Comparison of ENCODE assay signal across 10 mouse cellular contexts in the genomic region with DNA sequence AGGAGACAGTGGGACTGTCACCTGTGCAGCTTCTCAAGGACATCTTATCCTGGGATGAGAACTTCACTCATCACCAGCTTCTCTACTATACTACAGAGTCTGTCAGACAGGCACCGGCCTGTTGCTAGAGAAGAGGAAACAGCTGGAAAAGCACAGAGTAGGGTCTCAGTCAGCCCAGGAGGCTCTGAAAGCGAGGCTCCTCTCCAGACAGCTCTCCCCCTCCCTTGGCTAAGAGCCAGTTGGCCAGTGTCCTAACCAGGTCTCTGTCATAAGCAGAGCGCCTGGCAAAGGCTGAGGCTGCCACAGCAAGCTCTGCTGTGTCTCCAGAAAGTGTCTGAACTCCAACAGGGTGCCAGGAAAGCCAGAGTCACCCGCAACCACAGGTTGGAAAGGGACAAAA. TPM values are rescaled to one million over a fixed set of nuclear protein-coding genes. Genes with fewer than 3 reads are reported as not detected.
DNase-seq lines count a peak whose midpoint lies in the region; ATAC-seq and TF ChIP-seq lines count a peak whose summit lies in the region.
"Had no signal": no experiment of that assay in that cellular context is flagged by ENCODE, and none has a peak within 500 bp of the region (broad histone marks: within the 10 kb centered on the region; RNA-seq: fewer than 3 reads in every experiment).

No protein-coding gene starts in this region.

- H3K4me3 ChIP-seq in intestine, embryonic 14.5 days (ENCODE audit: low read depth, low read length) = no peak overlapping the region
- H3K4me3 ChIP-seq in intestine, postnatal 0 days (ENCODE audit: low read depth, low read length) = no peak overlapping the region
- H3K4me3 ChIP-seq in neural tube, embryonic 13.5 days = no peak overlapping the region
- no peak overlapping the region for H3K4me3 ChIP-seq in forebrain, embryonic 14.5 days (ENCODE audit: low read depth, low read length)
- no peak overlapping the region for H3K4me3 ChIP-seq in limb, embryonic 14.5 days (replicated peaks; ENCODE audit: low read length)

- H3K9me3 ChIP-seq in intestine, embryonic 14.5 days (ENCODE audit: control insufficient read depth, low read length) = no peaks in the 10 kb centered on the region
- H3K9me3 ChIP-seq in intestine, postnatal 0 days (ENCODE audit: control insufficient read depth) = no peaks in the 10 kb centered on the region
- H3K9me3 ChIP-seq in neural tube, embryonic 13.5 days = no peaks in the 10 kb centered on the region
- H3K9me3 ChIP-seq in forebrain, embryonic 14.5 days (replicated peaks; ENCODE audit: control insufficient read depth, low read length) = no peaks in the 10 kb centered on the region
- no peaks in the 10 kb centered on the region for H3K9me3 ChIP-seq in limb, embryonic 14.5 days (ENCODE audit: control insufficient read depth, low read length)

- no peak overlapping the region for H3K9ac ChIP-seq in intestine, embryonic 14.5 days (ENCODE audit: low read length)
- no peak overlapping the region for H3K9ac ChIP-seq in intestine, postnatal 0 days (ENCODE audit: low read depth, low read length)
- no peak overlapping the region for H3K9ac ChIP-seq in neural tube, embryonic 13.5 days
- no peak overlapping the region; the same call in 1 of the 2 replicates for H3K9ac ChIP-seq in forebrain, embryonic 14.5 days (ENCODE audit: low read length)
- H3K9ac ChIP-seq in limb, embryonic 14.5 days (ENCODE audit: low read depth, low read length, severe bottlenecking) = no peak overlapping the region

- no peak for TF ChIP-seq CTCF in intestine, postnatal 0 days (IDR thresholded peaks at IDR 0.05; ENCODE audit: low read depth)

- peak; percentile 79 for DNase-seq in intestine, embryonic 14.5 days (ENCODE audit: low spot score)
- DNase-seq in neural tube, embryonic 10.5 days (ENCODE audit: extremely low spot score, low spot score) = no peak
- peak; percentile 77 for DNase-seq in forebrain, embryonic 14.5 days (ENCODE audit: low spot score)
- peak; percentile 59 for DNase-seq in limb, embryonic 14.5 days (ENCODE audit: low spot score)
- no peak for DNase-seq in urinary bladder, postnatal 36 days (ENCODE audit: low spot score in 2 of 2)
- DNase-seq: cerebellum, adult 9-10 months; thymus, postnatal 36 days had no signal

- 0 out of 2 replicates have a peak, but pooled peaks have one; percentile 51 for ATAC-seq in intestine, embryonic 14.5 days (replicated peaks; ENCODE audit: low FRiP score, low TSS enrichment, low read depth)
- no peak for ATAC-seq in intestine, postnatal 0 days
- 0 out of 2 replicates have a peak, but pooled peaks have one; percentile 42 for ATAC-seq in neural tube, embryonic 13.5 days (ENCODE audit: low read depth)
- peak; percentile 57 for ATAC-seq in forebrain, embryonic 14.5 days
- peak; percentile 33; the same call in 1 of the 2 replicates for ATAC-seq in limb, embryonic 14.5 days (ENCODE audit: low FRiP score, low read depth)
- no peak for ATAC-seq in megakaryocyte progenitor cell, adult 5-6 weeks (replicated peaks; ENCODE audit: poor library complexity)

- no peak for TF ChIP-seq POLR2A in limb, embryonic 14.5 days (IDR thresholded peaks at IDR 0.05; ENCODE audit: borderline replicate concordance, extremely low read depth, insufficient read depth, insufficient read length)

- no peaks in the 10 kb centered on the region for H3K36me3 ChIP-seq in intestine, embryonic 14.5 days (ENCODE audit: control insufficient read depth, insufficient read depth, low read length)
- no peaks in the 10 kb centered on the region for H3K36me3 ChIP-seq in intestine, postnatal 0 days (ENCODE audit: control insufficient read depth, insufficient read depth)
- no peaks in the 10 kb centered on the region for H3K36me3 ChIP-seq in neural tube, embryonic 13.5 days
- H3K36me3 ChIP-seq in forebrain, embryonic 14.5 days (ENCODE audit: control insufficient read depth, insufficient read depth, low read length) = no peaks in the 10 kb centered on the region
- H3K36me3 ChIP-seq in limb, embryonic 14.5 days (ENCODE audit: control insufficient read depth, insufficient read depth, low read length) = peaks cover 11% of the 10 kb centered on the region; the same call in 1 of the 2 replicates

- peaks cover 43% of the 10 kb centered on the region for H3K4me1 ChIP-seq in intestine, embryonic 14.5 days (replicated peaks; ENCODE audit: control insufficient read depth, insufficient read depth, low read length)
- H3K4me1 ChIP-seq in intestine, postnatal 0 days (replicated peaks; ENCODE audit: control insufficient read depth, insufficient read depth, low read length) = peaks cover 5% of the 10 kb centered on the region; the same call in 1 of the 2 replicates
- peaks cover 70% of the 10 kb centered on the region for H3K4me1 ChIP-seq in neural tube, embryonic 13.5 days (replicated peaks)
- peaks cover 24% of the 10 kb centered on the region for H3K4me1 ChIP-seq in forebrain, embryonic 14.5 days (ENCODE audit: control insufficient read depth, insufficient read depth, low read length)
- H3K4me1 ChIP-seq in limb, embryonic 14.5 days (ENCODE audit: control insufficient read depth, insufficient read depth, low read length) = peaks cover 33% of the 10 kb centered on the region

- no peaks in the 10 kb centered on the region for H3K27me3 ChIP-seq in intestine, embryonic 14.5 days (replicated peaks; ENCODE audit: control insufficient read depth, insufficient read depth, low read length)
- H3K27me3 ChIP-seq in intestine, postnatal 0 days (replicated peaks; ENCODE audit: control insufficient read depth, insufficient read depth, low read length) = no peaks in the 10 kb centered on the region
- H3K27me3 ChIP-seq in neural tube, embryonic 13.5 days = no peaks in the 10 kb centered on the region
- no peaks in the 10 kb centered on the region for H3K27me3 ChIP-seq in forebrain, embryonic 14.5 days (replicated peaks; ENCODE audit: control insufficient read depth, insufficient read depth, low read length)
- H3K27me3 ChIP-seq in limb, embryonic 14.5 days (ENCODE audit: control insufficient read depth, insufficient read depth, low read length) = no peaks in the 10 kb centered on the region

- peak overlapping the region; percentile 6 for H3K27ac ChIP-seq in intestine, embryonic 14.5 days (ENCODE audit: low read depth)
- H3K27ac ChIP-seq in intestine, postnatal 0 days (ENCODE audit: low read depth, low read length) = no peak overlapping the region
- H3K27ac ChIP-seq in neural tube, embryonic 13.5 days (replicated peaks) = peak overlapping the region; percentile 23; the same call in 1 of the 2 replicates
- no peak overlapping the region for H3K27ac ChIP-seq in forebrain, embryonic 14.5 days (ENCODE audit: low read depth, low read length)
- H3K27ac ChIP-seq in limb, embryonic 14.5 days (replicated peaks; ENCODE audit: low read depth, low read length) = no peak overlapping the region

- WGBS in intestine, embryonic 14.5 days = 37% methylated on average over 4 of the region's 4 CpGs
- WGBS in intestine, postnatal 0 days = 56% methylated on average over 4 of the region's 4 CpGs
- 49% methylated on average over 4 of the region's 4 CpGs for WGBS in neural tube, embryonic 13.5 days
- WGBS in forebrain, embryonic 14.5 days = 46% methylated on average over 4 of the region's 4 CpGs
- 57% methylated on average over 4 of the region's 4 CpGs for WGBS in limb, embryonic 14.5 days

- 0 out of 2 replicates have a peak overlapping the region, but pooled peaks have one; percentile 7 for H3K4me2 ChIP-seq in intestine, embryonic 14.5 days (ENCODE audit: low read length)
- H3K4me2 ChIP-seq in intestine, postnatal 0 days (replicated peaks; ENCODE audit: low read depth) = no peak overlapping the region
- H3K4me2 ChIP-seq in neural tube, embryonic 13.5 days = no peak overlapping the region
- no peak overlapping the region for H3K4me2 ChIP-seq in forebrain, embryonic 14.5 days (ENCODE audit: low read length)
- no peak overlapping the region for H3K4me2 ChIP-seq in limb, embryonic 14.5 days (replicated peaks; ENCODE audit: low read depth, low read length, severe bottlenecking)

RNA-seq across cellular contexts. Expression of gene Cep295nl, which starts 3.4 kb away (rescaled TPM):
- polyA plus RNA-seq in intestine, embryonic 14.5 days (2014; fragmentation: Nextera tagmentation; extraction: Ambion mirVana) = 0.61 and 0.69 TPM in 2 replicates
- 0.12 TPM in 2 replicates for polyA plus RNA-seq in intestine, postnatal 0 days (2015; fragmentation: Nextera tagmentation; extraction: Ambion mirVana)
- polyA plus RNA-seq in neural tube, embryonic 13.5 days (2015; fragmentation: Nextera tagmentation; extraction: Ambion mirVana) = 0.13 TPM in 1 of 2 replicates, not detected in the other
- 0.11 TPM in 2 replicates for polyA plus RNA-seq in forebrain, embryonic 14.5 days (2014; fragmentation: Nextera tagmentation; extraction: Ambion mirVana)
- 0.69 and 0.85 TPM in 2 replicates for polyA plus RNA-seq in limb, embryonic 14.5 days (2012; rRNA removed)
- 1.3 and 1.6 TPM in 2 replicates for polyA plus RNA-seq in limb, embryonic 14.5 days (2014; fragmentation: Nextera tagmentation; extraction: Ambion mirVana)
- total RNA-seq in megakaryocyte progenitor cell, adult 5-6 weeks (2015) = 0.22 TPM in 1 of 2 replicates, not detected in the other
- total RNA-seq in megakaryocyte progenitor cell, adult 5-6 weeks (2017) = 0.54 TPM in 1 of 2 replicates, not detected in the other

RNA-seq across cellular contexts. Expression of gene Timp2, which starts 9.8 kb away (rescaled TPM):
- polyA plus RNA-seq in intestine, embryonic 14.5 days (2014; fragmentation: Nextera tagmentation; extraction: Ambion mirVana) = 80.9 and 83.9 TPM in 2 replicates
- 38.9 TPM in 2 replicates for polyA plus RNA-seq in intestine, postnatal 0 days (2015; fragmentation: Nextera tagmentation; extraction: Ambion mirVana)
- polyA plus RNA-seq in neural tube, embryonic 13.5 days (2015; fragmentation: Nextera tagmentation; extraction: Ambion mirVana) = 56.4 and 57.5 TPM in 2 replicates
- polyA plus RNA-seq in forebrain, embryonic 14.5 days (2014; fragmentation: Nextera tagmentation; extraction: Ambion mirVana) = 62.9 and 71.7 TPM in 2 replicates
- polyA plus RNA-seq in limb, embryonic 14.5 days (2012; rRNA removed) = 175 and 202 TPM in 2 replicates
- 202 and 223 TPM in 2 replicates for polyA plus RNA-seq in limb, embryonic 14.5 days (2014; fragmentation: Nextera tagmentation; extraction: Ambion mirVana)
- 7.4 and 9.5 TPM in 2 replicates for total RNA-seq in megakaryocyte progenitor cell, adult 5-6 weeks (2015)
- 9.7 and 10.1 TPM in 2 replicates for total RNA-seq in megakaryocyte progenitor cell, adult 5-6 weeks (2017)

RNA-seq across cellular contexts. Expression of gene Usp36, which starts 55.6 kb away (rescaled TPM):
- 18.1 and 18.8 TPM in 2 replicates for polyA plus RNA-seq in intestine, embryonic 14.5 days (2014; fragmentation: Nextera tagmentation; extraction: Ambion mirVana)
- polyA plus RNA-seq in intestine, postnatal 0 days (2015; fragmentation: Nextera tagmentation; extraction: Ambion mirVana) = 6.0 and 6.1 TPM in 2 replicates
- 15.6 and 17.9 TPM in 2 replicates for polyA plus RNA-seq in neural tube, embryonic 13.5 days (2015; fragmentation: Nextera tagmentation; extraction: Ambion mirVana)
- polyA plus RNA-seq in forebrain, embryonic 14.5 days (2014; fragmentation: Nextera tagmentation; extraction: Ambion mirVana) = 7.1 and 8.7 TPM in 2 replicates
- 24.3 and 29.7 TPM in 2 replicates for polyA plus RNA-seq in limb, embryonic 14.5 days (2012; rRNA removed)
- 17.7 and 19.5 TPM in 2 replicates for polyA plus RNA-seq in limb, embryonic 14.5 days (2014; fragmentation: Nextera tagmentation; extraction: Ambion mirVana)
- 19.1 and 23.7 TPM in 2 replicates for total RNA-seq in megakaryocyte progenitor cell, adult 5-6 weeks (2015)
- total RNA-seq in megakaryocyte progenitor cell, adult 5-6 weeks (2017) = 11.7 and 14.1 TPM in 2 replicates

RNA-seq across cellular contexts. Expression of gene Lgals3bp, which starts 56.2 kb away (rescaled TPM):
- 108 and 120 TPM in 2 replicates for polyA plus RNA-seq in intestine, embryonic 14.5 days (2014; fragmentation: Nextera tagmentation; extraction: Ambion mirVana)
- 348 and 382 TPM in 2 replicates for polyA plus RNA-seq in intestine, postnatal 0 days (2015; fragmentation: Nextera tagmentation; extraction: Ambion mirVana)
- polyA plus RNA-seq in neural tube, embryonic 13.5 days (2015; fragmentation: Nextera tagmentation; extraction: Ambion mirVana) = 2.7 and 4.2 TPM in 2 replicates
- polyA plus RNA-seq in forebrain, embryonic 14.5 days (2014; fragmentation: Nextera tagmentation; extraction: Ambion mirVana) = 3.0 TPM in 2 replicates
- 13.7 and 19.7 TPM in 2 replicates for polyA plus RNA-seq in limb, embryonic 14.5 days (2012; rRNA removed)
- 8.2 and 8.7 TPM in 2 replicates for polyA plus RNA-seq in limb, embryonic 14.5 days (2014; fragmentation: Nextera tagmentation; extraction: Ambion mirVana)
- total RNA-seq in megakaryocyte progenitor cell, adult 5-6 weeks (2015) = 92.3 and 118 TPM in 2 replicates
- 51.7 and 56.3 TPM in 2 replicates for total RNA-seq in megakaryocyte progenitor cell, adult 5-6 weeks (2017)

Comparison
In these comparisons a context has a peak if more than half of its experiments do, and no peak if none do; other contexts are left out.
1. ATAC-seq: peak in intestine, embryonic 14.5 days (single experiment), neural tube, embryonic 13.5 days (single experiment), forebrain, embryonic 14.5 days (single experiment) and limb, embryonic 14.5 days (single experiment); none in intestine, postnatal 0 days (single experiment) and megakaryocyte progenitor cell, adult 5-6 weeks (single experiment).
2. H3K27ac ChIP-seq: peak in intestine, embryonic 14.5 days (single experiment) and neural tube, embryonic 13.5 days (single experiment); none in intestine, postnatal 0 days (single experiment), forebrain, embryonic 14.5 days (single experiment) and limb, embryonic 14.5 days (single experiment).
3. DNase-seq: peak in intestine, embryonic 14.5 days (single experiment), forebrain, embryonic 14.5 days (single experiment) and limb, embryonic 14.5 days (single experiment); none in neural tube, embryonic 10.5 days (single experiment) and urinary bladder, postnatal 36 days (0 of 2).